Mouse (Mus musculus) C2C12 (cell line): ENCODE data around the gene Spg7. TPM values are rescaled to one million over a fixed set of nuclear protein-coding genes. Genes with fewer than 3 reads are reported as not detected.

Experiments used
- H3K27me3 ChIP-seq: one replicate; pipeline ENCODE4 v1.6.1; 2011; ENCODE audit not compliant: control insufficient read depth, insufficient read depth, insufficient read length
- H3K36me3 ChIP-seq: one replicate; pipeline ENCODE4 v1.6.1; 2011; ENCODE audit not compliant: control insufficient read depth, insufficient read depth
- H3K4me3 ChIP-seq: one replicate; pipeline ENCODE4 v1.5.1; 2011; ENCODE audit warnings: mild to moderate bottlenecking, control low read depth; ENCODE audit not compliant: poor library complexity, insufficient read depth, severe bottlenecking
- H3K79me2 ChIP-seq: one replicate; pipeline ENCODE4 v1.6.1; 2011; ENCODE audit not compliant: control insufficient read depth, insufficient read depth
- H3K79me3 ChIP-seq: one replicate; pipeline ENCODE4 v1.6.1; 2011; ENCODE audit warnings: low read depth, control low read depth
- H3ac ChIP-seq: one replicate; pipeline ENCODE3; 2011; ENCODE audit warnings: low read depth; ENCODE audit not compliant: control insufficient read depth, insufficient read length
- CEBPB ChIP-seq: IDR thresholded peaks from one replicate; pipeline ENCODE4 v1.6.1; 2011; ENCODE audit warnings: low read depth, mild to moderate bottlenecking, control low read depth, moderate library complexity
- CTCF ChIP-seq: IDR thresholded peaks from one replicate; pipeline ENCODE4 v1.5.1; 2011; ENCODE audit not compliant: control insufficient read depth, insufficient read depth, insufficient read length
- FOSL1 ChIP-seq: IDR thresholded peaks from one replicate; pipeline ENCODE4 v1.8.0; 2011; ENCODE audit warnings: mild to moderate bottlenecking, low read length; ENCODE audit not compliant: poor library complexity, insufficient read depth, severe bottlenecking
- MAX ChIP-seq: IDR thresholded peaks from one replicate; pipeline ENCODE4 v1.6.1; 2011; ENCODE audit warnings: mild to moderate bottlenecking, control low read depth
- MYOD1 ChIP-seq: IDR thresholded peaks from one replicate; pipeline ENCODE4 v1.6.1; 2011; ENCODE audit warnings: low read depth; ENCODE audit not compliant: control insufficient read depth, insufficient read length
- MYOG ChIP-seq: IDR thresholded peaks from one replicate; pipeline ENCODE4 v1.6.1; 2011; ENCODE audit not compliant: control insufficient read depth, insufficient read length; ENCODE audit errors: extremely low read depth
- USF1 ChIP-seq: IDR thresholded peaks from one replicate; pipeline ENCODE4 v1.6.1; 2011; ENCODE audit warnings: low read depth, mild to moderate bottlenecking, control low read depth, moderate library complexity
- polyA plus RNA-seq: library from polyadenylated mRNA; unstranded; fragments of >200 nt; fragmentation: generic; extraction: Trizol; gene quantifications from one replicate; pipeline ENCODE4 v1.2.1, GENCODE M21; 2012; ENCODE audit warnings: missing spikeins

Gene Spg7
- polyA plus RNA-seq, 1 experiment, result 57.4 TPM

DNA sequence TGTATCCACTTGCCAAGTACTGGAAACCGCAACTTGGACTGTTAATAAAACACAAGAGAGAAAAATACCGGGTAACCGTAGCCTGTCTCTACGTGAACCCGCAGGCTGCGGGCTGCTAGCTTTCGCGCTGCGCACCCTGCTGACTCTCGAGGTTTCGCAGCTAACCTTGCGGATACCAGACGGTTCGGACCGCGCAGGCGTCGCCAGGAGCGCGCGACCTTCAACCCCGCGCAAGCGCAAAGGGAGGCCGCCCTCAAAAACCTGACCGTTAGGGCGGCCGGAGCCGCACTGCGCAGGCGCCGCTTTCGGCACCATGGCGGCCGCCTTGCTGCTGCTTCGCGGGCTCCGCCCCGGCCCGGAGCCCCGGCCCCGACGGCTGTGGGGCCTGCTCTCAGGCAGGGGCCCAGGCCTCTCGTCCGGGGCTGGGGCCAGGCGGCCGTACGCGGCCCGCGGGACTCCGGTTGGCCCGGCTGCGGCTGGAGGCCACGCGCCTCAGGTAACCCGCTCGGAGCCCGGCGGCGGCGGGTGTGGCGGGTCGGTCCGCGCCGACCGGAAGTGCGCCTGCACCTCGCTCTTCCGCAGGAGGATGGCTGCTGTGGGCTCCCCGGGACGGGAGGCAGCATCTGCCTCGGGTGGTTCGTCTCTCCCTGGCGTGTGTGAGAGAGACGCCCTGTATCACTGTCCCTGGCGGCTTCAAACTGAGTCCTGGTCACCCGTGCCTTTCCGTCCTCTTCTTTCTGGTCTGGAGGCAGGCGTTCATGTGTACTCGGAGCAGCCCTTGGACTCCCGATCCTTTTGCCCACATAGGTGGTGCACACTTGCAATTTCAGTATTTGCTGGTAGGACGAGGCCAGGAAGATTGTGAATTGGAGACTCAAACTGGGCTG lies 2.7 kb downstream of the Spg7 start:
- peak overlapping the region; percentile 63 for H3K4me3 ChIP-seq

DNA sequence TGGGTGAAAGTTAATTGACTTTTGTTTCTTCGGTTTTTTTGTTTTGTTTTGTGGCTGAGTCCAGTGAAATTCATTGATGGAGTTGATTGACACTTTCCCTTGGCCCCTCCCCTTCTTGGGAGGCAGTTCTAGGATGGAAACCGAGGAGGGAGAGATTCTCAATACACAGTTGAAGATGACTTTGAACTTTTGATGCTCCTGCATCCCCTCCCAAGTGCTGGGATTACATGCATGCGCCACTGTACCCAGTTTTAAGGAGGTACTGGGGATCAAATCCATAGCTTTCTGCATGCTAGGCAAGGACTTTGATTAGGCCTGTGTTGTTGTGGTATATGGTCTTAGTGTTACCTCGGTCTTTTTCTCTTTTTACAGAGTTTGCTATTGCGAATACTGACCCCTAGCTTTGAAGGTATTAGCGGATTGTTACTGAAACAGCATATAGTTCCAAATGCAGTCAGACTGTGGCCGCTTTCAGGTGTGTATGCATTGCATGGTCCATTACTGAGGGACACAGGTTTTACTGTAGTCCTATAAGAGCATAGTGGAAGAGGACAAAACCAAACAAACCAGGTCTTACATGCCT lies 3.5 kb downstream of the Spg7 start:
- Histone ChIP-seq H3ac (peak overlapping the region; percentile 73), H3K79me2 (peaks cover 48% of the 10 kb centered on the region), H3K27me3 (no peaks in the 10 kb centered on the region), H3K79me3 (peaks cover 22% of the 10 kb centered on the region), H3K36me3 (no peaks in the 10 kb centered on the region), H3K4me3 (peak overlapping the region; percentile 63)
- TF ChIP-seq FOSL1 (no peak), CEBPB (no peak), MYOD1 (no peak), CTCF (no peak), MYOG (no peak), USF1 (no peak), MAX (no peak)

More for the DNA sequence above, 2.7 kb downstream of the Spg7 start:
- H3K79me2 ChIP-seq, result peaks cover 48% of the 10 kb centered on the region
- H3K36me3 ChIP-seq, result no peaks in the 10 kb centered on the region
- H3K27me3 ChIP-seq, result no peaks in the 10 kb centered on the region
- TF ChIP-seq CEBPB (no peak), FOSL1 (no peak), MYOD1 (no peak), USF1 (no peak), CTCF (no peak), MAX (no peak), MYOG (no peak)
- H3K79me3 ChIP-seq, result peaks cover 22% of the 10 kb centered on the region
- H3ac ChIP-seq, result peak overlapping the region; percentile 73

DNA sequence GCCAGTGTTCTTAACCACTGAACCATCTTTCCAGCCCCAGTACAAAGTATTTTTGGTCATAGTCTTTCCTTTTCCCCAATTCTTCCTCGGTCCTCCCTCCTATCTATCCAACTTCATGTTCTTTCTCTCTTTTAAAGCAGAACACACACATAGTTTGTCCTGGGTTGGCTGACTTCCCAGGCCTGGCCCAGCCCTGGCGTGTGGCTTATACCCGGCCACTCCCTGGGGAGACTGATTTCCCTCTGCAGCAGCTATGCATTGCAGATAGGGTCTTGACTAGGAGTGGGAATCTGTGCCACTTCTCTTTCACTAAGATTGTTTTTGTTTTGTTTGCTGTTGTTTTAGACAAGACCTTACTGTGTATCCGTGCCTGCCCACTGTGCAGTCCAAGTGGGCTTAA lies 8.4 kb downstream of the Spg7 start:
- Histone ChIP-seq H3K79me2 (peaks cover 31% of the 10 kb centered on the region), H3K79me3 (peaks cover 17% of the 10 kb centered on the region), H3K27me3 (no peaks in the 10 kb centered on the region), H3K36me3 (peaks cover 15% of the 10 kb centered on the region), H3ac (no peak overlapping the region), H3K4me3 (no peak overlapping the region)
- TF ChIP-seq MYOG (no peak), MYOD1 (no peak), FOSL1 (no peak), CEBPB (no peak), MAX (no peak), CTCF (no peak), USF1 (no peak)

DNA sequence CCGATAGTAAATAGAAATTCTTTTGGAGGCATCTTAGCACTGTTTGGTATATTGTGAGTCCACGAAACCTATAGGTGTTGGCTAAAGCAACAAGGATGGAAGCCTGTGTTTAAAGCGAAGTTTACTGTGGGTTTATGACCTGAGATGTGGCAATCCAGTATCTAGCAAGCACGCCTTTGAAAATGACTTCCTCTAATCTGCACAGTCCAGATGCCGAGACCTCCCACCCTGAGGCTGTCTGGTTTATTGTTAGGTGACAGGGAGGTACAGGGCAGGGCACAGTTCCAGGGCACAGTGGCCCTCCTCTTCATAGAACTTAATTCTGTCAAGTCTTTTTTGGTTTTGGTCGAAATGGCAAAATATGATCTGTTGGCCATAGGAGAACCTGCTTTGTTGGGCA lies 14.5 kb downstream of the Spg7 start:
- Histone ChIP-seq H3K4me3 (no peak overlapping the region), H3K36me3 (peaks cover 50% of the 10 kb centered on the region), H3K79me3 (no peaks in the 10 kb centered on the region), H3ac (no peak overlapping the region), H3K79me2 (no peaks in the 10 kb centered on the region), H3K27me3 (no peaks in the 10 kb centered on the region)
- TF ChIP-seq USF1, result no peak
- no peak for TF ChIP-seq MAX
- TF ChIP-seq FOSL1, result no peak

- no peak overlapping the region for H3K4me3 ChIP-seq
- H3ac ChIP-seq, result no peak overlapping the region
- H3K36me3 ChIP-seq, result peaks cover 52% of the 10 kb centered on the region
- no peaks in the 10 kb centered on the region for H3K79me2 ChIP-seq
- H3K27me3 ChIP-seq, result no peaks in the 10 kb centered on the region
- H3K79me3 ChIP-seq, result no peaks in the 10 kb centered on the region
- no peak for TF ChIP-seq FOSL1
- no peak for TF ChIP-seq MYOD1
- no peak for TF ChIP-seq MYOG
Observed at GRCm38 (mm10) chr8:123082993-123083392, 20.3 kb downstream of the Spg7 start.

- Histone ChIP-seq H3K79me2 (no peaks in the 10 kb centered on the region), H3K36me3 (peaks cover 55% of the 10 kb centered on the region), H3K27me3 (no peaks in the 10 kb centered on the region), H3ac (no peak overlapping the region), H3K4me3 (no peak overlapping the region), H3K79me3 (no peaks in the 10 kb centered on the region)
- TF ChIP-seq FOSL1 (no peak), CEBPB (no peak), MYOG (no peak), MYOD1 (no peak), CTCF (no peak), USF1 (no peak), MAX (no peak)
Observed at GRCm38 (mm10) chr8:123083610-123084009, 20.9 kb downstream of the Spg7 start.
